Mouse (Mus musculus): ENCODE measurements around the gene Ercc6l2.

Ercc6l2 gene

GRCm38 (mm10) chr13:63814746-63815681 lies at the start of gene Ercc6l2:
Ercc6l2 (plus strand) TSS chr13:63815240.
- peak; percentile 99 for DNase-seq

GRCm38 (mm10) chr13:63766065-63766464 lies 49.0 kb upstream of the Ercc6l2 start:
- DNase-seq: no peak

GRCm38 (mm10) chr13:63771009-63771408 lies 44.0 kb upstream of the Ercc6l2 start:
- DNase-seq: no peak

- no peak for DNase-seq
These were observed 36.1 kb upstream of the Ercc6l2 start for GRCm38 (mm10) chr13:63778925-63779324.

GRCm38 (mm10) chr13:63779376-63780291 lies 35.4 kb upstream of the Ercc6l2 start:
- DNase-seq: no peak

GRCm38 (mm10) chr13:63792234-63792831 lies 22.7 kb upstream of the Ercc6l2 start:
- no peak for DNase-seq

GRCm38 (mm10) chr13:63793345-63794308 lies 21.4 kb upstream of the Ercc6l2 start:
- no peak for DNase-seq

- no peak for DNase-seq
These were observed 16.4 kb upstream of the Ercc6l2 start for GRCm38 (mm10) chr13:63798677-63799076.

GRCm38 (mm10) chr13:63799940-63800339 lies 15.1 kb upstream of the Ercc6l2 start:
- DNase-seq: no peak

GRCm38 (mm10) chr13:63801289-63801688 lies 13.8 kb upstream of the Ercc6l2 start:
- DNase-seq: no peak

- DNase-seq: peak; percentile 17
These were observed 7.8 kb upstream of the Ercc6l2 start for GRCm38 (mm10) chr13:63807233-63807632.

- DNase-seq: peak; percentile 53
These were observed 7.1 kb upstream of the Ercc6l2 start for GRCm38 (mm10) chr13:63807979-63808378.

- no peak for DNase-seq
These were observed 3.6 kb upstream of the Ercc6l2 start for GRCm38 (mm10) chr13:63811477-63811876.

GRCm38 (mm10) chr13:63815931-63816330 lies 891 bp downstream of the Ercc6l2 start:
- DNase-seq: no peak

- no peak for DNase-seq
These were observed 30.7 kb downstream of the Ercc6l2 start for GRCm38 (mm10) chr13:63845758-63846157.

- no peak for DNase-seq
These were observed 35.4 kb downstream of the Ercc6l2 start for GRCm38 (mm10) chr13:63850308-63851011.

GRCm38 (mm10) chr13:63872585-63873282 lies 57.7 kb downstream of the Ercc6l2 start:
- no peak for DNase-seq

GRCm38 (mm10) chr13:63877138-63877537 lies 62.1 kb downstream of the Ercc6l2 start:
- DNase-seq: no peak

- DNase-seq: no peak
These were observed 64.2 kb downstream of the Ercc6l2 start for GRCm38 (mm10) chr13:63879105-63879863.

GRCm38 (mm10) chr13:63879864-63880141 lies 64.8 kb downstream of the Ercc6l2 start:
- no peak for DNase-seq
